Mouse (Mus musculus): Measurements from ENCODE around the gene 0610040J01Rik.

GRCm38 (mm10) chr5:63932829-63933228, 120.7 kb downstream of the 0610040J01Rik start:
- TF ChIP-seq CTCF (IDR thresholded peaks at IDR 0.05 in 2 of 3, conservative IDR thresholded peaks at IDR 0.05 in 1 of 3; ENCODE audit: control insufficient read depth in 1 of 3, insufficient read depth in 1 of 3, low read depth in 2 of 3, low read length in 3 of 3, poor library complexity in 1 of 3, severe bottlenecking in 1 of 3): no peak
- TF ChIP-seq MYB (IDR thresholded peaks at IDR 0.05; ENCODE audit: low read depth, low read length): no peak
- TF ChIP-seq CHD2 (IDR thresholded peaks at IDR 0.05; ENCODE audit: low read length): no peak

All from MEL (cell line).